Mouse (Mus musculus) myocyte (in vitro differentiated cells): Measurements from ENCODE around the gene Zfp462. TPM values are rescaled to one million over a fixed set of nuclear protein-coding genes. Genes with fewer than 3 reads are reported as not detected.

Experiments used
- H3K27me3 ChIP-seq: one replicate; pipeline ENCODE4 v1.6.1; 2011; ENCODE audit not compliant: control insufficient read depth, insufficient read depth, insufficient read length
- H3K36me3 ChIP-seq: one replicate; pipeline ENCODE4 v1.6.1; 2011; ENCODE audit not compliant: control insufficient read depth, insufficient read depth
- H3K4me2 ChIP-seq: one replicate; pipeline ENCODE4 v1.6.1; 2011; ENCODE audit warnings: low read depth, control low read depth
- H3K4me3 ChIP-seq: one replicate; pipeline ENCODE4 v1.5.1; 2011; ENCODE audit warnings: mild to moderate bottlenecking, control low read depth, moderate library complexity
- H3K79me2 ChIP-seq: one replicate; pipeline ENCODE4 v1.6.1; 2011; ENCODE audit not compliant: control insufficient read depth, insufficient read depth
- H3ac ChIP-seq: one replicate; pipeline ENCODE4 v1.6.1; 2011; ENCODE audit not compliant: control insufficient read depth, insufficient read length
- CEBPB ChIP-seq: IDR thresholded peaks from 2 replicates; pipeline ENCODE4 v1.6.1; 2011; ENCODE audit warnings: mild to moderate bottlenecking, moderate library complexity; ENCODE audit not compliant: poor library complexity, insufficient read depth, severe bottlenecking
- E2F4 ChIP-seq: IDR thresholded peaks from one replicate; pipeline ENCODE4 v1.6.1; 2011; ENCODE audit warnings: mild to moderate bottlenecking, control low read depth, moderate library complexity; ENCODE audit not compliant: insufficient read depth
- MAX ChIP-seq: IDR thresholded peaks from one replicate; pipeline ENCODE4 v1.6.1; 2011; ENCODE audit warnings: low read depth, mild to moderate bottlenecking, control low read depth
- MYOD1 ChIP-seq, 3 experiments: IDR thresholded peaks; one replicate each; pipeline ENCODE4 v1.6.1; 2011; ENCODE audit warnings: control low read depth in 2 of 3, low read depth in 2 of 3, mild to moderate bottlenecking in 2 of 3, moderate library complexity in 1 of 3; ENCODE audit not compliant: insufficient read length in 2 of 3, control insufficient read depth in 1 of 3
- MYOG ChIP-seq, 3 experiments: IDR thresholded peaks; one replicate each; pipeline ENCODE4 v1.6.1; 2011; ENCODE audit warnings: control low read depth in 2 of 3, low read depth in 2 of 3, mild to moderate bottlenecking in 2 of 3; ENCODE audit not compliant: insufficient read length in 2 of 3, control insufficient read depth in 1 of 3, insufficient read depth in 1 of 3
- POLR2A ChIP-seq: IDR thresholded peaks from one replicate; pipeline ENCODE4 v1.6.1; 2011; ENCODE audit warnings: low read depth, mild to moderate bottlenecking, control low read depth, moderate library complexity; ENCODE audit not compliant: insufficient read length
- POLR2AphosphoS2 ChIP-seq: IDR thresholded peaks from one replicate; pipeline ENCODE4 v1.6.1; 2011; ENCODE audit warnings: low read depth, control low read depth; ENCODE audit not compliant: insufficient read length
- REST ChIP-seq: IDR thresholded peaks from one replicate; pipeline ENCODE4 v1.6.1; 2011; ENCODE audit warnings: mild to moderate bottlenecking, control low read depth, moderate library complexity; ENCODE audit not compliant: insufficient read depth, insufficient read length
- SRF ChIP-seq: IDR thresholded peaks from one replicate; pipeline ENCODE4 v1.6.1; 2011; ENCODE audit warnings: low read depth; ENCODE audit not compliant: control insufficient read depth, insufficient read length
- TCF12 ChIP-seq: IDR thresholded peaks from one replicate; pipeline ENCODE4 v1.6.1; 2011; ENCODE audit warnings: mild to moderate bottlenecking, control low read depth; ENCODE audit not compliant: poor library complexity, insufficient read depth, severe bottlenecking
- TCF3 ChIP-seq: IDR thresholded peaks from one replicate; pipeline ENCODE4 v1.6.1; 2011; ENCODE audit warnings: low read depth, control low read depth; ENCODE audit not compliant: insufficient read length
- USF1 ChIP-seq: IDR thresholded peaks from one replicate; pipeline ENCODE4 v1.6.1; 2011; ENCODE audit warnings: low read depth, mild to moderate bottlenecking, control low read depth, moderate library complexity
- polyA plus RNA-seq: library from polyadenylated mRNA; unstranded; fragments of >200 nt; fragmentation: generic; extraction: Trizol; gene quantifications from one replicate; pipeline ENCODE4 v1.2.1, GENCODE M21; 2012; ENCODE audit warnings: missing spikeins

The Zfp462 gene
- polyA plus RNA-seq, 1 experiment, result 3.1 TPM

- Histone ChIP-seq H3ac (no peak overlapping the region), H3K79me2 (peaks cover 5% of the 10 kb centered on the region), H3K36me3 (no peaks in the 10 kb centered on the region), H3K4me3 (no peak overlapping the region), H3K4me2 (no peak overlapping the region), H3K27me3 (no peaks in the 10 kb centered on the region)
- TF ChIP-seq MAX, result no peak
- no peak for TF ChIP-seq USF1
- no peak for TF ChIP-seq MYOG (IDR thresholded peaks at IDR 0.05; ENCODE audit: control insufficient read depth in 1 of 3, insufficient read depth in 1 of 3, insufficient read length in 2 of 3, low read depth in 2 of 3)
- no peak for TF ChIP-seq TCF12
- TF ChIP-seq POLR2AphosphoS2, result no peak
- no peak for TF ChIP-seq TCF3
- no peak for TF ChIP-seq SRF
- TF ChIP-seq E2F4, result no peak
- no peak for TF ChIP-seq POLR2A
- no peak for TF ChIP-seq REST
- no peak for TF ChIP-seq CEBPB
- TF ChIP-seq MYOD1 (IDR thresholded peaks at IDR 0.05; ENCODE audit: control insufficient read depth in 1 of 3, insufficient read length in 2 of 3, low read depth in 2 of 3), result no peak
These were observed 53.4 kb downstream of the Zfp462 start for GRCm38 (mm10) chr4:54998146-54998841.

DNA sequence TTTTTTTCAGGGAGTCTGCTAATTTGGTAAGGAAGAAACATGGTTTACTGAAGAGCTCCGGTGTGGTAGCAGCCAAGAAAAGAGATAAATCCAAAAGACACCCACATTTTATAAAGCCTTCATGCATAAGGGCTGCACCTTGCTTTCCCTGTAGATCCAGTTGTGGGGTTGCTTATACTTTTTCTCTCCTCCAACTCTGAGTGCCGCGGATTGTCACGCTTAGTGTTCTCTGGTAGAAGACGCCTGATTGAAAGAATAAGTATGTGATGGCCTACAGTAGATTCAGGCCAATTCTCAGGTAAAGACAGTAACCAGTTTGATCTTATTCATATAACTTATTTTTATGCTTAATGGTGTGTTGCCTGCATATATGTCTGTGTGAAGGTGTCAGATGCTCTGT, 54.7 kb downstream of the Zfp462 start:
- Histone ChIP-seq H3K4me3 (no peak overlapping the region), H3ac (no peak overlapping the region), H3K79me2 (peaks cover 5% of the 10 kb centered on the region), H3K27me3 (no peaks in the 10 kb centered on the region), H3K4me2 (no peak overlapping the region), H3K36me3 (no peaks in the 10 kb centered on the region)
- TF ChIP-seq E2F4 (no peak), POLR2A (no peak), MAX (no peak), TCF3 (no peak), CEBPB (no peak), REST (no peak), TCF12 (no peak), MYOG (IDR thresholded peaks at IDR 0.05; ENCODE audit: control insufficient read depth in 1 of 3, insufficient read depth in 1 of 3, insufficient read length in 2 of 3, low read depth in 2 of 3) (no peak), POLR2AphosphoS2 (no peak), USF1 (no peak), MYOD1 (IDR thresholded peaks at IDR 0.05; ENCODE audit: control insufficient read depth in 1 of 3, insufficient read length in 2 of 3, low read depth in 2 of 3) (no peak), SRF (no peak)

DNA sequence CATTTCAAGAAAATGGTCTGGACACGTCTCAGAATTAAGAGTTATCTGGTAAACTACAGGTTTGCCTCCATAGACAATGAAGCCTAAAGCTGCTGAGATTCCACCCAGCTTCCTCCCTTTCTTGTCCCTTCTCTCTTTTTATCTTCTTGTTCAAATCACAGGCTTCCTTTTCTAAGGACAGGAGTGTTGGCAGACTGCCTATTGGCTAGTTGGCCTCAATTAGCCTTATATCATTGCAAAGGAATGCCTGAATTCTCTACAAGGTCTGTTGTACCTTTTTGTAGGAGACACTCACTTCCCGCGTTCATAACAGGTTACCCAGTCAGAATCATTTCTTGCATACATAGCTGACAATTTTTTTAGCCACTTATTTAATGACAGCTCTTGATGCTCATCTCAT, 56.5 kb downstream of the Zfp462 start:
- TF ChIP-seq REST (no peak), SRF (no peak), E2F4 (no peak), TCF12 (no peak), MYOD1 (IDR thresholded peaks at IDR 0.05; ENCODE audit: control insufficient read depth in 1 of 3, insufficient read length in 2 of 3, low read depth in 2 of 3) (no peak), MYOG (IDR thresholded peaks at IDR 0.05; ENCODE audit: control insufficient read depth in 1 of 3, insufficient read depth in 1 of 3, insufficient read length in 2 of 3, low read depth in 2 of 3) (no peak), CEBPB (no peak), USF1 (no peak), POLR2A (no peak), MAX (no peak), TCF3 (no peak), POLR2AphosphoS2 (no peak)
- Histone ChIP-seq H3K4me3 (no peak overlapping the region), H3K36me3 (no peaks in the 10 kb centered on the region), H3K27me3 (no peaks in the 10 kb centered on the region), H3K79me2 (peaks cover 5% of the 10 kb centered on the region), H3K4me2 (peak overlapping the region; percentile 20), H3ac (no peak overlapping the region)

DNA sequence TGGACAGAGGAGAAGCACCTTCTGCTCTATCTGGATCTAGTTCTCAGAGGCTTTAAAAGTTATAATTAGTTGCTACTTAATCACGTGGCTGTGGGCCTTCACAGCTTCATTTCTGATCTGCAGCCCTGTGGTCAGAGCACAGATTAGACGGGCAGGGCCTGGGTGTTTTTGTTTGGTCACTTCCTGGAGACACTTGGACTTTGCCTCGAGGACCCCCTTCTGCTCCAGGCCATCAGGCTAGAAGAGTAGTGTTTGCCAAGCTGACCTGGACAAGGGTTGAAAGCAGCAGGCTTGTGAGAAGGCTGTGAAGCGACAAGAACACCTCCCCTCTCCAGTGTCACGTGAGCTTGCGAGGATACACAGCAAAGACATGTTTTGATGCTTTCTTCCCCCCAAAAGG, 58.3 kb downstream of the Zfp462 start:
- TF ChIP-seq SRF (no peak), MYOG (IDR thresholded peaks at IDR 0.05; ENCODE audit: control insufficient read depth in 1 of 3, insufficient read depth in 1 of 3, insufficient read length in 2 of 3, low read depth in 2 of 3) (no peak), TCF12 (no peak), REST (no peak), MAX (no peak), POLR2A (no peak), CEBPB (no peak), MYOD1 (IDR thresholded peaks at IDR 0.05; ENCODE audit: control insufficient read depth in 1 of 3, insufficient read length in 2 of 3, low read depth in 2 of 3) (no peak), USF1 (no peak), POLR2AphosphoS2 (no peak), E2F4 (no peak), TCF3 (no peak)
- Histone ChIP-seq H3ac (no peak overlapping the region), H3K36me3 (no peaks in the 10 kb centered on the region), H3K79me2 (peaks cover 5% of the 10 kb centered on the region), H3K4me3 (no peak overlapping the region), H3K4me2 (no peak overlapping the region), H3K27me3 (no peaks in the 10 kb centered on the region)

GRCm38 (mm10) chr4:55005066-55005465, 60.2 kb downstream of the Zfp462 start:
- TF ChIP-seq SRF (no peak), MYOG (IDR thresholded peaks at IDR 0.05; ENCODE audit: control insufficient read depth in 1 of 3, insufficient read depth in 1 of 3, insufficient read length in 2 of 3, low read depth in 2 of 3) (no peak), MYOD1 (IDR thresholded peaks at IDR 0.05; ENCODE audit: control insufficient read depth in 1 of 3, insufficient read length in 2 of 3, low read depth in 2 of 3) (no peak), E2F4 (no peak), POLR2A (no peak), TCF12 (no peak), USF1 (no peak), REST (no peak), CEBPB (no peak), MAX (no peak), POLR2AphosphoS2 (no peak), TCF3 (no peak)
- peak overlapping the region; percentile 69 for H3K4me2 ChIP-seq
- H3K4me3 ChIP-seq, result no peak overlapping the region
- no peaks in the 10 kb centered on the region for H3K27me3 ChIP-seq
- peaks cover 3% of the 10 kb centered on the region for H3K36me3 ChIP-seq
- no peak overlapping the region for H3ac ChIP-seq
- H3K79me2 ChIP-seq, result peaks cover 5% of the 10 kb centered on the region
